Mouse (Mus musculus): ENCODE measurements around the gene Usp3. TPM values are rescaled to one million over a fixed set of nuclear protein-coding genes. Genes with fewer than 3 reads are reported as not detected.

The Usp3 gene
- total RNA-seq, 2 experiments from 2014 or later: 37.6 to 38.6 TPM

Other genes starting within 250 kb of the Usp3 start
- 100 to 1,000 TPM in 1 of 2 experiments, 10 to 100 TPM in 1; 95.4 to 121 TPM for gene Herc1, start 242.7 kb downstream of the Usp3 start, total RNA-seq (2021)
- gene Fbxl22, start 78.5 kb downstream of the Usp3 start, total RNA-seq (2021): under 1 TPM; 0.23 to 0.25 TPM
- gene Car12, start 120.5 kb upstream of the Usp3 start, total RNA-seq (2021): 10 to 100 TPM; 45.2 to 50.6 TPM
- 10 to 100 TPM; 24.9 to 26.1 TPM for gene Aph1b, start 202.3 kb upstream of the Usp3 start, total RNA-seq (2021)
- under 1 TPM; 0.22 to 0.94 TPM for gene Gm10647, start 203.9 kb upstream of the Usp3 start, total RNA-seq (2021)
- 1 to 10 TPM; 6.5 to 8.0 TPM for gene Aph1c, start 241.6 kb upstream of the Usp3 start, total RNA-seq (2021)

Measured in layer of hippocampus, postnatal 25 days (tissue).